Mouse (Mus musculus) C2C12 (cell line): ENCODE results near the gene Arhgap15. TPM values are rescaled to one million over a fixed set of nuclear protein-coding genes. Genes with fewer than 3 reads are reported as not detected.

Experiments used
- H3K27me3 ChIP-seq: one replicate; pipeline ENCODE4 v1.6.1; 2011; ENCODE audit not compliant: control insufficient read depth, insufficient read depth, insufficient read length
- H3K36me3 ChIP-seq: one replicate; pipeline ENCODE4 v1.6.1; 2011; ENCODE audit not compliant: control insufficient read depth, insufficient read depth
- H3K4me3 ChIP-seq: one replicate; pipeline ENCODE4 v1.5.1; 2011; ENCODE audit warnings: mild to moderate bottlenecking, control low read depth; ENCODE audit not compliant: poor library complexity, insufficient read depth, severe bottlenecking
- H3K79me2 ChIP-seq: one replicate; pipeline ENCODE4 v1.6.1; 2011; ENCODE audit not compliant: control insufficient read depth, insufficient read depth
- H3K79me3 ChIP-seq: one replicate; pipeline ENCODE4 v1.6.1; 2011; ENCODE audit warnings: low read depth, control low read depth
- H3ac ChIP-seq: one replicate; pipeline ENCODE3; 2011; ENCODE audit warnings: low read depth; ENCODE audit not compliant: control insufficient read depth, insufficient read length
- CEBPB ChIP-seq: IDR thresholded peaks from one replicate; pipeline ENCODE4 v1.6.1; 2011; ENCODE audit warnings: low read depth, mild to moderate bottlenecking, control low read depth, moderate library complexity
- CTCF ChIP-seq: IDR thresholded peaks from one replicate; pipeline ENCODE4 v1.5.1; 2011; ENCODE audit not compliant: control insufficient read depth, insufficient read depth, insufficient read length
- FOSL1 ChIP-seq: IDR thresholded peaks from one replicate; pipeline ENCODE4 v1.8.0; 2011; ENCODE audit warnings: mild to moderate bottlenecking, low read length; ENCODE audit not compliant: poor library complexity, insufficient read depth, severe bottlenecking
- MAX ChIP-seq: IDR thresholded peaks from one replicate; pipeline ENCODE4 v1.6.1; 2011; ENCODE audit warnings: mild to moderate bottlenecking, control low read depth
- MYOD1 ChIP-seq: IDR thresholded peaks from one replicate; pipeline ENCODE4 v1.6.1; 2011; ENCODE audit warnings: low read depth; ENCODE audit not compliant: control insufficient read depth, insufficient read length
- MYOG ChIP-seq: IDR thresholded peaks from one replicate; pipeline ENCODE4 v1.6.1; 2011; ENCODE audit not compliant: control insufficient read depth, insufficient read length; ENCODE audit errors: extremely low read depth
- USF1 ChIP-seq: IDR thresholded peaks from one replicate; pipeline ENCODE4 v1.6.1; 2011; ENCODE audit warnings: low read depth, mild to moderate bottlenecking, control low read depth, moderate library complexity
- polyA plus RNA-seq: library from polyadenylated mRNA; unstranded; fragments of >200 nt; fragmentation: generic; extraction: Trizol; gene quantifications from one replicate; pipeline ENCODE4 v1.2.1, GENCODE M21; 2012; ENCODE audit warnings: missing spikeins

The Arhgap15 gene
- polyA plus RNA-seq, 1 experiment, result not detected

GRCm38 (mm10) chr2:44146124-44146981 lies 397.7 kb downstream of the Arhgap15 start:
- Histone ChIP-seq H3K79me2 (no peaks in the 10 kb centered on the region), H3K4me3 (no peak overlapping the region), H3ac (no peak overlapping the region), H3K79me3 (no peaks in the 10 kb centered on the region), H3K36me3 (no peaks in the 10 kb centered on the region), H3K27me3 (no peaks in the 10 kb centered on the region)
- TF ChIP-seq CTCF (no peak), USF1 (no peak), CEBPB (no peak), FOSL1 (no peak), MYOD1 (no peak), MAX (no peak), MYOG (no peak)

GRCm38 (mm10) chr2:44147486-44147885 lies 398.9 kb downstream of the Arhgap15 start:
- no peaks in the 10 kb centered on the region for H3K79me2 ChIP-seq
- H3K79me3 ChIP-seq, result no peaks in the 10 kb centered on the region
- TF ChIP-seq MAX (no peak), FOSL1 (no peak), CTCF (no peak), USF1 (no peak)
- H3ac ChIP-seq, result no peak overlapping the region
- no peaks in the 10 kb centered on the region for H3K27me3 ChIP-seq
- H3K36me3 ChIP-seq, result no peaks in the 10 kb centered on the region
- no peak overlapping the region for H3K4me3 ChIP-seq

GRCm38 (mm10) chr2:44147971-44148370 lies 399.3 kb downstream of the Arhgap15 start:
- TF ChIP-seq CEBPB (no peak), FOSL1 (no peak)
- H3K79me2 ChIP-seq, result no peaks in the 10 kb centered on the region
- H3K27me3 ChIP-seq, result no peaks in the 10 kb centered on the region
- no peak overlapping the region for H3K4me3 ChIP-seq
- no peaks in the 10 kb centered on the region for H3K79me3 ChIP-seq
- no peak overlapping the region for H3ac ChIP-seq
- H3K36me3 ChIP-seq, result no peaks in the 10 kb centered on the region

GRCm38 (mm10) chr2:44148550-44149100 lies 400.0 kb downstream of the Arhgap15 start:
- no peaks in the 10 kb centered on the region for H3K79me2 ChIP-seq
- no peaks in the 10 kb centered on the region for H3K36me3 ChIP-seq
- no peaks in the 10 kb centered on the region for H3K27me3 ChIP-seq
- TF ChIP-seq FOSL1 (no peak), CTCF (no peak), MYOD1 (no peak), CEBPB (no peak)
- H3K79me3 ChIP-seq, result no peaks in the 10 kb centered on the region
- no peak overlapping the region for H3K4me3 ChIP-seq
- H3ac ChIP-seq, result no peak overlapping the region

- no peak overlapping the region for H3K4me3 ChIP-seq
- no peak for TF ChIP-seq CTCF
- TF ChIP-seq MYOD1, result no peak
- TF ChIP-seq CEBPB, result no peak
- no peak for TF ChIP-seq FOSL1
- no peak for TF ChIP-seq MAX
- TF ChIP-seq USF1, result no peak
- TF ChIP-seq MYOG, result no peak
- no peaks in the 10 kb centered on the region for H3K79me2 ChIP-seq
- no peaks in the 10 kb centered on the region for H3K36me3 ChIP-seq
- no peaks in the 10 kb centered on the region for H3K79me3 ChIP-seq
- H3K27me3 ChIP-seq, result no peaks in the 10 kb centered on the region
- no peak overlapping the region for H3ac ChIP-seq
These were observed 403.7 kb downstream of the Arhgap15 start for GRCm38 (mm10) chr2:44152301-44152700.

- Histone ChIP-seq H3K4me3 (no peak overlapping the region), H3ac (no peak overlapping the region), H3K79me2 (no peaks in the 10 kb centered on the region), H3K79me3 (no peaks in the 10 kb centered on the region), H3K36me3 (no peaks in the 10 kb centered on the region), H3K27me3 (no peaks in the 10 kb centered on the region)
- TF ChIP-seq CTCF (no peak), CEBPB (no peak), MAX (no peak), USF1 (no peak), FOSL1 (no peak), MYOG (no peak), MYOD1 (no peak)
These were observed 411.7 kb downstream of the Arhgap15 start for GRCm38 (mm10) chr2:44160358-44160757.
